Mouse (Mus musculus): ENCODE measurements around the gene Blcap. TPM values are rescaled to one million over a fixed set of nuclear protein-coding genes. Genes with fewer than 3 reads are reported as not detected.

Blcap gene
- total RNA-seq, 2 experiments from 2014 or later: 5.1 to 16.0 TPM

GRCm38 (mm10) chr2:157560302-157560701 lies 10.8 kb downstream of the Blcap start:
- ATAC-seq (replicated peaks; ENCODE audit: poor library complexity): no peak

DNA sequence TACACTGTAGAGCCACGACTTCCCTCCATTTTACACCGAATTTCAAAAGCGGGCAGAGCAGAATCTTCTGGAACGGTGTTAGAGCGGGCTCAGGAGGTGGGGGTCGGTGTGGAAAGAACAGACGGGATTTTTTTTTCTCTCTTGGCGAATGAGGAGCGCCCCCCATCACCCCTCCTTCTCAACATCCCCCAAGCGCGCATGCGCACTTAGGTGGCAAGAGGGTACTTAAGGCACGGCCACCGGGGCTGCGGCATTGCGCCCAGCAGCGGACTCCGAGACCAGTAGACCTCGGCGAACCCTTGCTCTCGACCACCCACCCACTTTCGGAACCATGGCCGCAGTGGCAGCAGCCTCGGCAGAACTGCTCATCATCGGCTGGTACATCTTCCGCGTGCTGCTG lies 11.2 kb downstream of the Blcap start, which contains the start of gene Nnat:
Gene Nnat, plus strand, starts transcription at position 221 of the 400 bp plus-strand sequence.
- no peak for ATAC-seq (replicated peaks; ENCODE audit: poor library complexity)

GRCm38 (mm10) chr2:157559440-157559839 lies 11.6 kb downstream of the Blcap start:
- no peak for ATAC-seq (replicated peaks; ENCODE audit: poor library complexity)

GRCm38 (mm10) chr2:157558520-157558919 lies 12.6 kb downstream of the Blcap start:
- peak; percentile 90 for ATAC-seq (replicated peaks; ENCODE audit: poor library complexity)

GRCm38 (mm10) chr2:157558051-157558450 lies 13.0 kb downstream of the Blcap start:
- no peak for ATAC-seq (replicated peaks; ENCODE audit: poor library complexity)

GRCm38 (mm10) chr2:157556074-157556698 lies 14.9 kb downstream of the Blcap start:
- no peak for ATAC-seq (replicated peaks; ENCODE audit: poor library complexity)

- ATAC-seq (replicated peaks; ENCODE audit: poor library complexity): no peak
Observed at GRCm38 (mm10) chr2:157552158-157552886, 18.8 kb downstream of the Blcap start.

GRCm38 (mm10) chr2:157550292-157550691 lies 20.8 kb downstream of the Blcap start:
- no peak for ATAC-seq (replicated peaks; ENCODE audit: poor library complexity)

DNA sequence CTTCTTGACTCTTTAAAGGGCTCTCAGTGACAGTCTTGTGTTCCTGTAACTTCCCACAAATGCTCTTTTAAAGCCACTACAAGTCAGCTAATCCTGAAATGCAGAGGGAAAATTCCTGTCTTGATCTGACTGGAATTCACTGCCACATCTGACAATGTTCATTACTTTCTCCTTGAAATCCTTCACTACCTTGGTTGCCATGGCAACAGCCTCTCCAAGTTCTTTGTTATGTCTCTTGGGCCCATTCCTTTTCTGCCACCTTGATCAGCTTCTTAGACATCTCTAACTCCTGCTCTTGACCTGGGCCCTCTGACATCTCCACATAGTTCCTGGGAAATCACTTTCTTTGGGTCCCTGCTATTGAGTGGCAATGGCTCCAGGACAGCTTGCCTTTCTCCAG lies 24.4 kb downstream of the Blcap start:
- no peak for ATAC-seq (replicated peaks; ENCODE audit: poor library complexity)

GRCm38 (mm10) chr2:157544333-157544888 lies 26.7 kb downstream of the Blcap start:
- no peak for ATAC-seq (replicated peaks; ENCODE audit: poor library complexity)

DNA sequence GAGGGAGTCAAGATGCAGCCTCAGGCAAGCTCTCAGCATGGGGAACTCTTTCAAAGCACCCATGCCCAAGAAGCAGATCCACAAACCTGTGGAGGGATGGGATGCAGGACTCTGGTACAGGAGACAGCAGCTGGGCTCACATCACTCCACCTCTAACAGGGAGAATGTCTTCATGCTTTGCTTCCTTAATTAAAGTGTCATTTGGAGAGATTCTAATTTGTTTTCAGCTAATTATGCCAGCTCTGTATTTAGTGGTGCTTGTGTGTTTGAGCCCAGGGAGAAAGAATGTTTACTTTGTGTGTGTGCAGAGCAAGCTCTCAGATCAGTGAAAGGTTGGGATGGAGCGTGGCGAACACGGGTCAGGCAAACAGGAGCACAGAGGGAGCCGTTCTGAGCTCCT lies 28.7 kb downstream of the Blcap start:
- ATAC-seq (replicated peaks; ENCODE audit: poor library complexity): no peak

DNA sequence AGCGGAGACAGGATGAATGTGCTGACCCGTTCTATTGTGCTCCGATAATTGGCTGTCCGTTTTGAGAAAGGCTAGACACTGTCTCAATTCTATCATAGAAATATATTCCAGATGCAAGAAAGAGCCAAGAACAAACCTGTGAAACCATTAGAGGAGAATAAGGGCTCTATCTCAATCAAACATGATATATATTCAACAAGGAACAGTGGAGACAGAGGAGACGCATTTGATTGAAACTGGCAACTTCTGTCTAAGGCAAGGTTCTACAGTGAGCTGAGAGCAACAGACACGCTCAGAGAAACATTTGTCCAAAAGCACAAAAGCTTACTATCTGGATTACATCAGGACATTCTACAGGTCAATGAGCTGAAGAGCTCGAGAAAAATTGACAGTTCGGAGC lies 29.4 kb downstream of the Blcap start:
- no peak for ATAC-seq (replicated peaks; ENCODE audit: poor library complexity)

- no peak for ATAC-seq (replicated peaks; ENCODE audit: poor library complexity)
Observed at GRCm38 (mm10) chr2:157540953-157541569, 30.0 kb downstream of the Blcap start.

- no peak for ATAC-seq (replicated peaks; ENCODE audit: poor library complexity)
Observed at GRCm38 (mm10) chr2:157540073-157540952, 30.8 kb downstream of the Blcap start.

DNA sequence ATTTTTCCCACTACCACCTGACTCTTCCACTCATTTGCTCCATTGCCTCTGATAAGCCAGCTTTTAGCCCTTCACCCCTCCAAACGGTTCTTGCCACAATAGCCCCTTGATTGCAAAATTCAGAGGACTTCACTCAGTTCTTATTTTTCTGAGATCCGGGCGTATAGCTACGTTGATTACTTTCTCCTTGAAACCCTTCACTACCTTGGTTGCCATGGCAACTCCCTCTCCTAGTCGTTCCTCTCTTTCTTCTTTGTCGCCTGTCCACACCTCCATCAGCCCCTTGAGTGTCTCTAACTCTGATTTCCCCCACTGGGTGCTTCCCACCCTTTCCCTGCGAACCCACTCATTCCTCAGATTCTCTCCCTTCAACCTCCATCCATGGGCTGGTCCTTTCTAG lies 34.0 kb downstream of the Blcap start:
- ATAC-seq (replicated peaks; ENCODE audit: poor library complexity): no peak

GRCm38 (mm10) chr2:157536476-157537081 lies 34.5 kb downstream of the Blcap start:
- no peak for ATAC-seq (replicated peaks; ENCODE audit: poor library complexity)

GRCm38 (mm10) chr2:157534163-157534562 lies 36.9 kb downstream of the Blcap start:
- ATAC-seq (replicated peaks; ENCODE audit: poor library complexity): no peak

DNA sequence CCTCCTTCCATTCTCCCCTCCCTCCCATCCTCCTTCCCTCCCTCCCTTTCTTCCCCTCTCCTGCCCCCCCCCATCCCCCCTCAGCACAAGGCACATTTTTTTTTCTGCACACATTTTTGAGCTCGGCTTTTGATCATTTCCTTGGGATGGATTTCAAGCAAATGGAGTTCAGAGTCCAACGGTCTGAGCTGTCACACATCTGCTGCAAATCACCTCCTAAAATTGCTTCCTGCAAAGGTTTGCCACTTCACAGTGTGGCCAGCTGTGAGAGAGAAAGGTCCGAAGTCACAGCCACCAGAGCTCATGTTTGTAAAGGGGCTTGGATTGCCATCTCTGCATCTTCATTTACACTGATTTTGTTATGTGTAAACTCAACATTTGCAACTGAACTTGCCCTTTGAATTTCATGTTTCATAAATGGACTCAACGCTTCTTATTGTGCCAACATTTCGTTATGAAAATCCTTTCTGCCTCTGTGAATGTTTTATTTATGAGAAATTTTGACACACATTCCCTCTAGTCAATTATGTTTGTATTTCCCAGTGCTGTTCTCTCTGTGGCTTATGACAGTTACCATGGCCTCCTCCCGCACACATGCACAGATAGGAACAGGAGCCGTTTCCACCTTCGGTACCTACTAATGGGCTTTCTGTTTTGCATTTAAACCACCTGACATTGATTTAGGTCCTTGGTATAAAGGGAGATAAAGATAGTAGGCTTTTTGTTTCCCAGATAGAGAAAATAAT lies 39.2 kb downstream of the Blcap start:
- no peak for ATAC-seq (replicated peaks; ENCODE audit: poor library complexity)

- ATAC-seq (replicated peaks; ENCODE audit: poor library complexity): no peak
Observed at GRCm38 (mm10) chr2:157530056-157530955, 40.8 kb downstream of the Blcap start.
